Mouse (Mus musculus) adrenal gland, adult (tissue): Measurements from ENCODE around the gene Gpha2.

Experiments
- DNase-seq, 2 experiments: peaks; one replicate each; pipeline ENCODE4 v3.0.0; 2022 to 2023; ENCODE audit warnings: low spot score in 1 of 2; ENCODE audit not compliant: inconsistent age in 2 of 2

The Gpha2 gene

GRCm38 (mm10) chr19:6226135-6226534 lies at the start of gene Gpha2:
TSS of gene Gpha2 (plus strand) at chr19:6226380.
- DNase-seq: peak; percentile 51 to 61

DNA sequence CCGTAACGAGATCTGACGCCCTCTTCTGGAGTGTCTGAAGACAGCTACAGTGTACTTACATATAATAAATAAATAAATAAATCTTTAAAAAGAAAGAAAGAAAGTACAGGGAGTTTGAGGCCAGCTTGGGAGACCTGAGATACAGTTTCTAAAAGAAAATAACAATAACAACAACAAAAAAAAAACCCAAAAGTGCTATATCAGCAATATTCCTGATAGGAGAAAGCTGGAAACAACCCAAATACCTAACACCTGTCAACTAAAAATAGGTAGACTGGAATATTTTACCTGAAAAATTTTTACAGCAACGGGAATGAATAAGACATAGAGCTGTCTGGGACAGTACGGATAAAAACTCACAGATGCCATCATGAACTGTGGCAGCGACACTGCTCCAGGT lies 47.4 kb upstream of the Gpha2 start:
- no peak for DNase-seq

DNA sequence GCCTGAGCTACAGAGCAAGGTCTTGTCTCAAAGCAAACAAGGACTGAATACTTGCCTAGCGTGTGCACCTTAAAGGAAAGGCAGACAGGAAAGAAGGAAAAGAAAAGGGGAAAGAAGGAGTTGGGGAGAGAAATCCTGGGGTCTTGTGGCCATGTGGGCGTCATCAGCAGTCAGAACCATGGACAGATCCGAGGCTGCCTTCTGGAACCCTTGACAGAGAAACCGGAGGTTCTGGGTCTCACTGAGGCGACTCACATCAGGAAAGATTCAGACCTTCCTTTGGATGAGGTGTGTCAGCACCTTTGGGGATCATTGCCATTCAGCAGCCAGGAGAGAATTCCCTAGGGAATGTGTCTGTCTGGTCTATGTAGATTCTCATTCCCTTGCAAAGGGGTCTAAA lies 44.6 kb upstream of the Gpha2 start:
- DNase-seq: peak in 1 of 2 experiments; percentile 52

GRCm38 (mm10) chr19:6182534-6182933 lies 43.6 kb upstream of the Gpha2 start:
- peak in 1 of 2 experiments; percentile 43 for DNase-seq

DNA sequence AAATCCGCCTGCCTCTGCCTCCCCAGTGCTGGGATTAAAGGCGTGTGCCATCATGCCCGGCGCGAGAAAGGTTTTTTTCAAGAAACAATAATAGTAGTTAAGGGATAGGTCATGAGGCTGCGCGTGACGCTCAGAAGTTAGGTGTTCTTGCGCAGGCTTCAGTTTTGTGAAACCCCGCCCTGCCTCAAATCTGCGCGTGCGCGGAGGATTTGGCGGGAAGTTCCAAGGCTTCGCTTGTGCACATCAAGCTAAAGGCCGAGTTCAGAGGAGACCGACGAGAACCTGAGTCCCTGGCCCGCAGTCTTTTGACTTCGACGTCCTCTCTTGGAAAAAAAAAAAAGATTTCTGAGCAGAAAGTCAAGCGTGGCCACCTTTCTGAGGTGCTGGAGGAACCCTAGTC lies 42.0 kb upstream of the Gpha2 start, which contains the start of gene Majin:
Majin (plus strand) TSS at position 258 of the 400 bp plus-strand sequence.
- DNase-seq: no peak

DNA sequence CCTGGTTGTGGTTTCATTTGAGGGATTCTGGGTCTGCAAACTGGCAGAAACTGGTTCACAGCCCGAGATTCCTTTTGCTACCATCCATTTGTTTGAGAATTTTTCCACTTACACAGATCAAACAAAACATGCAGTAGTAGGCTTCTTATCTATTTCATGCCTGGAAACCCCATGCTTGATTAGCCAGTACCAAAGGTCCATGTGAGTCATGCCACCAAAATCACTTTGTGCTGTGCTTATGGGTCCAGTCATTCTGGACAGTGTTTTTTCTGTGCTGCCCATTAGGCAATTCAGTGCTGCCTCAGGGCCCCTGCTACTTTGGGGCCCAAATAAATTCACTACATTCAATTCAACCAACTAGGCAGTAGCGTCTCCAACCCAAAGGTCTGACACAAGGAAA lies 21.9 kb upstream of the Gpha2 start:
- DNase-seq: peak in 1 of 2 experiments; percentile 43

DNA sequence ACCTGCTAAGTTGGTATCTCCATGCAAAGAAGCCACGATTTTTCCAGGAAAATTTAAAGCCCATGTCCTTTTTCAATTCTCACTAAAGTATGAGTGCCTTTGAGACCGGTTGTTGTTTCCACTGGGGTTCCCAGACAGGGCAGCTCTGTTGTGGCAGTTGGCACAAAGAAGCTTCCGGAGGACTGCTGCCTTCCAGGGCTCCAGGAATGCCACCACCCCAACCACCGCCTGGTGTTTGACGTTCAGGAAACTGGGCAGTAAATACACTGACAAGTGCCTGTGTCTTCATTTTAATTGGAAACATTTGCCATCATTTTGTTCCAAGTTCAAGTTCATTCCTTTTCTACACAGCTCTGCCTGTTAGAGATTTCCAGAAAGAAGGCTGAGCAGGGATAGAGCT lies 19.5 kb upstream of the Gpha2 start:
- no peak for DNase-seq

GRCm38 (mm10) chr19:6216046-6216705 lies 10.0 kb upstream of the Gpha2 start:
- DNase-seq: peak; percentile 76 to 86

GRCm38 (mm10) chr19:6218606-6219005 lies 7.6 kb upstream of the Gpha2 start:
- DNase-seq: no peak

DNA sequence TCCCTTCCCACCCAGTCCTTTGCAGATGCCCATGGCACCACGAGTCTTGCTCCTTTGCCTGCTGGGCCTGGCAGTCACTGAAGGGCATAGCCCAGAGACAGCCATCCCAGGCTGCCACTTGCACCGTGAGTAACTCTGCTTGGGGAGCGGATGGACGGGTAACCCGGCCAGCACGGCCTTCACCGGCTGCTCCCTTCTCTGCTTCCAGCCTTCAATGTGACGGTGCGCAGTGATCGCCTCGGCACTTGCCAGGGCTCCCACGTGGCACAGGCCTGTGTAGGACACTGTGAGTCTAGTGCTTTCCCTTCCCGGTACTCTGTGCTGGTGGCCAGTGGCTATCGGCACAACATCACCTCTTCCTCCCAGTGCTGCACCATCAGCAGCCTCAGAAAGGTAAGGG lies 583 bp downstream of the Gpha2 start:
- peak; percentile 77 to 88 for DNase-seq

DNA sequence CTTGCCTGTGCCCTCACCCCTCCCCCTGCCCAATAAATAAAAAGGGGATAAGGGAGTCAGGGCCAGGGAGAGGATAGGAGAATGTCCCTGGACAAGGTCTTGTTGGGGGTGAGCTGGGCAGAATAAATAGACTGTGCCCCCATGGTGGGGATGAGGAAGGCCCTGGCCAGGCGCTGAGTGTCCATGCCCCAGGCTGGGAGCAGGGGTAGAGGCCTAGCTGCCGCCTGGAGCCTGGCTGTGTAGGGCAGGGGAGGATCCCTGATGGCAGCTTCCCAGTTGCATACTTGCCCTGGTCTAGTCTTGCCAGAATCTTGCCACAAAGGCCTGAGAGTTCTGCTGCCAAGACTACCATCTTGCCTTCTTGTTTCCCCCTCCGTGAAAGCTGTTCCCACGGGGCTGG lies 1.7 kb downstream of the Gpha2 start:
- DNase-seq: peak in 1 of 2 experiments; percentile 58

DNA sequence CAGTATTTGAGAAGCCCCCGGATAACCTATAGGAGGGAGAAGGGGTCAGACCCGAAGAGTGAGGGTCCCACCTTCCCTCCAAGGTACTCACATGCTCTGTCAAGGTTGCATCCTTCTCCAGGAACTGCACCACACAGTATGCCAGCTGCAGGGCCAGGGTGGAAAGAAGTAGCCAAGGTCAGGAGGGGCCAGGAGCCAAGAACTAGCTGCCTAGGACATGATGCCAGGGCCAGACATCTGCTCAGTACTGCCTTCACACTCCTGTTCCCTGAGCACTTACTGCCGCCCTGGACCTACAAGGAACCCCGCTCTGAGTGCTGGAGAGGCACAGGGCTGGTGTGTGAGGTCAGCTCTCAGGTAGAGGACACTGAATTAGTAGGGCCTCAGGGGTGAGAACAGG lies 4.2 kb downstream of the Gpha2 start:
- DNase-seq: peak; percentile 90 to 94

DNA sequence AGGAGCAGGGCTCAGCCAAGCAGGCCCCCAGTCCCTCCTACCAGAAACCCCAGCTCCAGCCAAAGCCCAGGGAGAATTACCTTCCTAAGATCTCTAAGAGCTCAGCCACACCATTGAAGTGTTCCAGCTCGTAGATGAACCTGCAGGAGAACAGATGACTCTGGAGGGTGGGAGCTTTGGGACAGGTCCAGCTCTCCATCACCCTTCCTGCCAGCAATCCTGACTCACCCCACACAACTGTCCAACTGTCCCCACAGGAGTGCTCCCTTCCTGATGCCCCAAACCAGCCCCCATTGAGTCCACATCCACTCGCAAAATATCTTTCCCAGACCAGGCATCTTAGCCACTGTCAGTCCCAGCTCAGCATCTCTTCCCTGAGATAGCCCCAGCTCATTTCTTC lies 4.9 kb downstream of the Gpha2 start:
- peak; percentile 73 to 81 for DNase-seq

DNA sequence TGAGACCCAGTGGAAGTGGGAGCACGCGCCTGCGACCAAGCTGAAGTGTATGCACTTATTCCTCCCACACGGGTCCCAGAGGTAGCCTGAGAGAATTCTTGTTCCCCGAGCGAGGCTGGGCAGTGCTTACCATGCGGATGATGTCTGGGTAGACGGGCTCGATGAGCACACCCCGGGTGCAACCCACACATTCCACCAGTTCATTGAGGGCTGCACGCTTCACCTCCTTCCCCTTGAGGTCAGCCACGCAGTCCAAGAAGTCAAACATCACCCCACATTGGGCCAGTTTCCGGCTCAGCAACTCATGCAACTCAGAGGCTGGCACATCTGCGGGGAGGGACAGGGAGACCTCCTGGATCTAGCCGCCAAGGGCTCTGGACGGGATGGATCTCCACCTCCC lies 7.5 kb downstream of the Gpha2 start:
- DNase-seq: no peak

GRCm38 (mm10) chr19:6234337-6235083 lies 8.3 kb downstream of the Gpha2 start:
- peak; percentile 81 to 88 for DNase-seq

- DNase-seq: peak; percentile 97 to 99
Observed at GRCm38 (mm10) chr19:6235084-6236052, 9.2 kb downstream of the Gpha2 start, which contains the start of gene Ppp2r5b. TSS of gene Ppp2r5b (minus strand) at chr19:6235872.

- DNase-seq: peak; percentile 93 to 97
Observed at GRCm38 (mm10) chr19:6236053-6236441, 9.9 kb downstream of the Gpha2 start.

GRCm38 (mm10) chr19:6236842-6237241 lies 10.7 kb downstream of the Gpha2 start:
- DNase-seq: peak in 1 of 2 experiments; percentile 60

DNA sequence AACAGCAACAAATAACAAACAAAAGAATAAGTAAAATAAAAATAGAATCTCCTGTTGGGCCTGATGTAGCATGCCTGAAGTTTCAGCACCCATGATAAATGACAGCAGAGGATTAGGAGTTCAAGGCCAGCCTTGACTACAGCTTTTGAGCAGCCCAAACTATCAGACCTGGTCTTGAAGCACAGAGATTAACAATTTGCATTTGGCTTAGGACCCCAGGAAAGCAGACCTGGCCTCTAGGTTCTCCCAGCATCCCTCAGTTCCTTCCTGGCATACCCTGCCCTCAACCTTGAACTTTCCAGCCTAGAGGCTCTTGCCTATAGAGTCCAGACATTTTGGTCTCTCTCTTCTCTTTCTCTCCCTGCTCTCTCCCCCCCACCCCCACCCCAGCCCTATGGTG lies 12.6 kb downstream of the Gpha2 start:
- no peak for DNase-seq

DNA sequence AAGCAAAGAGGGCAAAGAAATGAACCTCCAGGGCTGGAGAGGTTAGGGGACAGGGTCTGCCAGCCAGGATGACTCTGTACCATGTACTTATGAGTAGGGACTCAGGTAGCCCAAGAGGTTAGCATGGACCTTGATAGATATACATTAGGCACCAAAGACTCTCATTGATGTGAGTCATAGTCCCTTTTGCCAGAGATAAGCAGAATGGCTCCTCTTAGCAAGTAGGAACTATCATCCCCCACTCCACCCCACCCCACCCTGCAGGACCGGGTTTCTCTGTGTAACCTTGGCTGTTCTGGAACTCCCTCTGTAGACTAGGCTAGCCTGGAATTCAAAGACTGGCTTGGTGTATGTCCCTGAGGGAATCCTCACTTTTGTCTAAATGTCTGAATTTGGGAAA lies 14.0 kb downstream of the Gpha2 start:
- DNase-seq: no peak

DNA sequence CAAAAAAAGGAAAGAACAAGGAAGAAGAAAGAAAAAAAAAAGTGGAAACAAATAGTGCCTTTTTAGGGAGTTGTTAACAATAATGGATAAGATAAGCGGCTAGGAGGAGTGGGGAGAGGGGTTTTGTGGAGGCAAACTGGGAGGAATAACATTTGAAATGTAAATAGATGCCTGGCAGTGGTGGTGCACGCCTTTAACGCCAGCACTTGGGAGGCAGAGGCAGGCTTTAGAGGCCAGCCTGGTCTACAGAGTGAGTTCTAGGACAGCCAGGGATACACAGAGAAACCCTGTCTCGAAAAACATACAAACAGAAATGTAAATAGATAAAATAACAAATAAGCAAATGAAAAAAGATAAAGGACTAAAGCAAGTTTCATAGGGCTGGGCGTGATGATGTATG lies 14.5 kb downstream of the Gpha2 start:
- no peak for DNase-seq
